Mouse (Mus musculus): ENCODE measurements around the gene Gm3453.
"Not testable (repeated sequence)": the region's sequence is repeated elsewhere in the genome, so short reads cannot be mapped to it uniquely, and the experiment has no call there.

Gene Gm3453

GRCm38 (mm10) chr14:5979037-5979436 is at the start of gene Gm3453:
Gene Gm3453 (minus strand): TSS chr14:5979137.
- in situ Hi-C loops (cut with MboI), result not testable (repeated sequence)

DNA sequence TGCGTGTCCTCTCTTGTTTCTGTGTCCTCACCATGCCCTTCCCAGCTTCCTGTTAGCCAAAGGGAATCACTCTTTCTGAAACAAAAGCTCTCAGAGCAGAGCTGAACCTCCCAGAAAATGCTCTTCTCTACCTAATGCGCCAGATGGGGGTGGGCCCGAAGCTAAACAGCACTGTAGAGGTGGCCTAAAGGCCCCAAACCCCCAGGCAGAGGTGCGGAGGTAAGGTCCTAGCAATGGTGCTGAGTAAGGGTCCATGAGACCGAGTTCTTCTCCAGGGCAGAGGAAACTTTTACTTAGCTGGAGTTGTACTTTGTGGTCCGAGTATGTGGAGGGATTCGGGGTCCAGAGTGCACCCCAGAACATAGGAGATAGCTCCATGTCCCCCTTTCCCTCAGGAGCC is 8.2 kb upstream of the Gm3453 start:
- in situ Hi-C loops (cut with MboI), result not testable (repeated sequence)

DNA sequence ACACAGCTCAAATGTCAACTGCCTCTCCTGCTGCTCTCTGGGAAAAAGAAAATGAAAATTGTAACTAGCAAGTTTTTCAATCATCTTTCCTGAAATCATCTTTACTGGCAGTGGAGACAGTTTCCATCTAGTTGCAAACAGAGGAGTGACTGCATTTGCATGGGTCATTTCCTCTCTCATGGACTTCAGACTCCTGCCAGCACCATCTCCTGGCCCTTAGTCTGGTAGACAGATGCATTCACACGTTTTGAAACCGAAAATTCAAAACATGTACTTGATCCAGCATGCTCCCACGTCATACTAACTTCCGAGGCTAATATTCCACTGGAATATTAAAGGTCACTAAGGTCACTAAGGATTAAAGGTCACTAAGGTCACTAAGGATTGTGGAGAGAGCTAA is 16.5 kb downstream of the Gm3453 start:
- in situ Hi-C loops (cut with MboI), result not testable (repeated sequence)

DNA sequence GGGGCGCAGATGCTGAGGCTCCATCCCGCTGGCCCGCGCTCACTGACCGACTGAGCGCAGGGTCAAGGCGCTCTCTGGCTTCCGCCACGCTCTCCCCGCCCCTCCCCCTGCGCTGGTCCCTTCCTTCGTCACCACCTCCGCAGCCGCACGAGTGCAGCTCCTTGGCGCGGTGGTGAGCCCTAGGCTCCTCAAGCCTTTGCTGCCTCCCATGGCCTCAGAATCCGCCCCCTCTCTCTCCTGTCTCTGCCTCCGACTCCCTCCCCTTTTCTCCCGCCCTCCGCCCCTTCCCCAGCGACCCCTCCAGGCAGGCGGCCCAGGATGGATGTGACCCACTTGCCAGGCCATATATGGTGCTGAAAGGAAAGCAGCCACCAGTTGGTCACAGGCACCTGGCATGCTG is 17.3 kb downstream of the Gm3453 start, which contains the start of gene Gm3248:
Gm3248 (minus strand) TSS at position 111 of the 400 bp plus-strand sequence.
- in situ Hi-C loops (cut with MboI), result not testable (repeated sequence)

- in situ Hi-C loops (cut with MboI), result not testable (repeated sequence)
Observed at GRCm38 (mm10) chr14:5961102-5961501, 17.8 kb downstream of the Gm3453 start.

DNA sequence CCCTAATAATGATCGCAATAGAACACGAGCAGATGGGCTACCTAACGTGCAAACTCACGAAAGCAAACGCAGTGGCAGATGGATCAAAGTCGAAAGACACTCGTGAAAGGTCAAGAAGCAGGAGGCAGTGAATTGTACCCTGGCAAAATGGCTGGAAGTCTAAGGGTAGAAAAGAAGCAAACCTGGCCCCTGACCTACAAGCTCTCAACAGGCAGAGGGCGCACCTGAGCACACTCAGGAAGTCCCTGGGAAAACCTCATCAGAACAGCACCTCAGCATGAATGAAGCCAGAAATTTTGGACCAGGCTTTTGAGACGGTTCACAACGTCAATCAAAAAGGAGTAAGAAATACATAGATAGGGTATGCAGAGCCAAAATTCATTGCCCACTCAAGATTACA is 18.5 kb downstream of the Gm3453 start:
- in situ Hi-C loops (cut with MboI), result not testable (repeated sequence)

GRCm38 (mm10) chr14:5923276-5923675 is 55.7 kb downstream of the Gm3453 start:
- in situ Hi-C loops (cut with MboI), result not testable (repeated sequence)
